Mouse (Mus musculus) bone marrow macrophage, adult 2 months (primary cell): Measurements from ENCODE around the gene Pigl. TPM values are rescaled to one million over a fixed set of nuclear protein-coding genes. Genes with fewer than 3 reads are reported as not detected.
"Not testable (repeated sequence)": the region's sequence is repeated elsewhere in the genome, so short reads cannot be mapped to it uniquely, and the experiment has no call there.

Experiments used
- H3K27ac ChIP-seq: 2 replicates; pipeline ENCODE4 v1.5.1; 2012; ENCODE audit warnings: low read depth, low read length; ENCODE audit not compliant: insufficient read depth
- H3K4me1 ChIP-seq: 2 replicates; pipeline ENCODE4 v1.6.1; 2012; ENCODE audit warnings: low read length; ENCODE audit not compliant: control insufficient read depth, insufficient read depth
- H3K4me3 ChIP-seq: 2 replicates; pipeline ENCODE4 v1.5.1; 2012; ENCODE audit warnings: mild to moderate bottlenecking, low read length, moderate library complexity; ENCODE audit not compliant: insufficient read depth
- CTCF ChIP-seq: IDR thresholded peaks from 2 replicates; pipeline ENCODE4 v1.5.1; 2012; ENCODE audit warnings: low read depth, mild to moderate bottlenecking, low read length, moderate library complexity
- POLR2A ChIP-seq: IDR thresholded peaks from 2 replicates; pipeline ENCODE4 v1.6.1; 2012; ENCODE audit warnings: mild to moderate bottlenecking, low read depth, low read length, borderline replicate concordance
- polyA plus RNA-seq: library from polyadenylated mRNA; stranded (reverse); fragments of >200 nt; gene quantifications from 2 replicates; pipeline ENCODE4 v1.2.4, GENCODE M21; 2012; ENCODE audit not compliant: missing spikeins, insufficient read depth, insufficient read length

The Pigl gene
- polyA plus RNA-seq, 1 experiment: 3.4 TPM

- H3K4me3 ChIP-seq: no peak overlapping the region
- H3K27ac ChIP-seq: no peak overlapping the region
- TF ChIP-seq POLR2A: no peak
- TF ChIP-seq CTCF: no peak
- H3K4me1 ChIP-seq: peaks cover 6% of the 10 kb centered on the region; the same call in 1 of the 2 replicates
Observed at GRCm38 (mm10) chr11:62448971-62449370, 9.3 kb upstream of the Pigl start.

- Histone ChIP-seq H3K27ac (no peak overlapping the region), H3K4me1 (peaks cover 8% of the 10 kb centered on the region), H3K4me3 (no peak overlapping the region)
- TF ChIP-seq CTCF (no peak), POLR2A (no peak)
Observed at GRCm38 (mm10) chr11:62455193-62455592, 3.1 kb upstream of the Pigl start.

GRCm38 (mm10) chr11:62456021-62456482, 2.2 kb upstream of the Pigl start:
- no peak overlapping the region for H3K27ac ChIP-seq
- TF ChIP-seq POLR2A: no peak
- no peak for TF ChIP-seq CTCF
- peak overlapping the region; percentile 99 for H3K4me3 ChIP-seq
- H3K4me1 ChIP-seq: peaks cover 8% of the 10 kb centered on the region

GRCm38 (mm10) chr11:62456483-62457172, 1.6 kb upstream of the Pigl start:
- Histone ChIP-seq H3K4me3 (peak overlapping the region; percentile 99), H3K27ac (peak overlapping the region; percentile 74), H3K4me1 (peaks cover 12% of the 10 kb centered on the region)
- TF ChIP-seq CTCF (no peak), POLR2A (no peak)

- peaks cover 11% of the 10 kb centered on the region for H3K4me1 ChIP-seq
- peak overlapping the region; percentile 87 for H3K27ac ChIP-seq
- H3K4me3 ChIP-seq: peak overlapping the region; percentile 99
- TF ChIP-seq CTCF (no peak), POLR2A (no peak)
Observed at GRCm38 (mm10) chr11:62457241-62457890, 894 bp upstream of the Pigl start.

GRCm38 (mm10) chr11:62457891-62458270, 379 bp upstream of the Pigl start:
- TF ChIP-seq CTCF (no peak), POLR2A (no peak)
- Histone ChIP-seq H3K4me1 (peaks cover 10% of the 10 kb centered on the region), H3K27ac (peak overlapping the region; percentile 87), H3K4me3 (peak overlapping the region; percentile 99)

- Histone ChIP-seq H3K4me3 (peak overlapping the region; percentile 99), H3K27ac (peak overlapping the region; percentile 87), H3K4me1 (peaks cover 14% of the 10 kb centered on the region)
- TF ChIP-seq POLR2A (no peak), CTCF (no peak)
Observed at GRCm38 (mm10) chr11:62458780-62459179, 520 bp downstream of the Pigl start.

GRCm38 (mm10) chr11:62462529-62462928, 4.3 kb downstream of the Pigl start:
- H3K4me1 ChIP-seq: peaks cover 27% of the 10 kb centered on the region
- not testable (repeated sequence) for H3K27ac ChIP-seq, H3K4me3 ChIP-seq

GRCm38 (mm10) chr11:62463225-62463915, 5.1 kb downstream of the Pigl start:
- H3K4me3 ChIP-seq: no peak overlapping the region
- TF ChIP-seq CTCF (no peak), POLR2A (no peak)
- H3K27ac ChIP-seq: no peak overlapping the region
- H3K4me1 ChIP-seq: peaks cover 28% of the 10 kb centered on the region

- Histone ChIP-seq H3K27ac (no peak overlapping the region), H3K4me3 (no peak overlapping the region), H3K4me1 (peaks cover 30% of the 10 kb centered on the region)
- TF ChIP-seq CTCF: no peak
- no peak for TF ChIP-seq POLR2A
Observed at GRCm38 (mm10) chr11:62464696-62465095, 6.4 kb downstream of the Pigl start.
